Mouse (Mus musculus) embryonic facial prominence, embryonic 15.5 days (tissue): ENCODE measurements around the gene Draxin. TPM values are rescaled to one million over a fixed set of nuclear protein-coding genes. Genes with fewer than 3 reads are reported as not detected.

Experiments
- ATAC-seq: fragments of 200-750 bp; cut with Nextera tagmentation; 2 replicates; pipeline ENCODE4 v1.8.0; 2017; ENCODE audit warnings: low read depth, moderate TSS enrichment; ENCODE audit not compliant: insufficient number of reproducible peaks, low FRiP score, low TSS enrichment
- H3K27ac ChIP-seq: fragments of 300-500 bp; sonication (generic); replicated peaks from 2 replicates; pipeline ENCODE4 v1.5.1; 2015; ENCODE audit warnings: mild to moderate bottlenecking, inconsistent platforms
- H3K27me3 ChIP-seq: fragments of 300-500 bp; sonication (generic); 2 replicates; pipeline ENCODE4 v1.6.1; 2015; ENCODE audit warnings: inconsistent platforms
- H3K36me3 ChIP-seq: fragments of 300-500 bp; sonication (generic); 2 replicates; pipeline ENCODE4 v1.6.1; 2015; ENCODE audit warnings: mild to moderate bottlenecking, inconsistent platforms
- H3K4me1 ChIP-seq: fragments of 300-500 bp; sonication (generic); 2 replicates; pipeline ENCODE4 v1.6.1; 2015; ENCODE audit warnings: inconsistent platforms
- H3K4me2 ChIP-seq: fragments of 300-500 bp; sonication (generic); replicated peaks from 2 replicates; pipeline ENCODE4 v1.6.1; 2015; ENCODE audit warnings: mild to moderate bottlenecking, inconsistent platforms
- H3K4me3 ChIP-seq: fragments of 300-500 bp; sonication (generic); replicated peaks from 2 replicates; pipeline ENCODE4 v1.5.1; 2015; ENCODE audit warnings: mild to moderate bottlenecking, inconsistent platforms
- H3K9ac ChIP-seq: fragments of 300-500 bp; sonication (generic); 2 replicates; pipeline ENCODE4 v1.6.1; 2015; ENCODE audit warnings: inconsistent platforms
- H3K9me3 ChIP-seq: fragments of 300-500 bp; sonication (generic); replicated peaks from 2 replicates; pipeline ENCODE4 v1.6.1; 2016; ENCODE audit warnings: inconsistent platforms
- WGBS: fragments of 180-500 bp; shearing (Covaris S2); methylation state at CpG from one replicate; pipeline ENCODE4 v1.1.7; 2015; 5-methylcytosine and 5-hydroxymethylcytosine counted together
- polyA plus RNA-seq: library from polyadenylated mRNA; unstranded; fragments of >200 nt; fragmentation: Nextera tagmentation; extraction: Ambion mirVana; gene quantifications from 2 replicates; pipeline ENCODE4 v1.2.1, GENCODE M21; 2015

Draxin gene
- polyA plus RNA-seq, 1 experiment from 2014 or later: 0.63 TPM

- ATAC-seq: peak; percentile 88
- Histone ChIP-seq H3K9me3 (no peaks in the 10 kb centered on the region), H3K4me2 (peak within 1 kb of the TSS; percentile 93), H3K27ac (peak within 1 kb of the TSS; percentile 77), H3K36me3 (0 out of 2 replicates have a peak, but pooled peaks cover 8% of the 10 kb centered on the region), H3K9ac (peak within 1 kb of the TSS; percentile 50), H3K27me3 (no peaks in the 10 kb centered on the region), H3K4me3 (peak within 1 kb of the TSS; percentile 63), H3K4me1 (peaks cover 5% of the 10 kb centered on the region; the same call in 1 of the 2 replicates)
- 1% methylated on average over 55 of the region's 67 CpGs for WGBS
Measured at GRCm38 (mm10) chr4:148151267-148152168, 21.0 kb upstream of the Draxin start, which contains the start of gene Fbxo6. TSS of gene Fbxo6 (minus strand) at chr4:148152140.

GRCm38 (mm10) chr4:148150953-148151266 is 20.4 kb upstream of the Draxin start:
- no peak overlapping the region for H3K9ac ChIP-seq
- H3K27ac ChIP-seq: peak overlapping the region; percentile 77; the same call in 1 of the 2 replicates
- peaks cover 5% of the 10 kb centered on the region; the same call in 1 of the 2 replicates for H3K4me1 ChIP-seq
- 29% methylated on average over 3 of the region's 3 CpGs for WGBS
- no peaks in the 10 kb centered on the region for H3K9me3 ChIP-seq
- no peaks in the 10 kb centered on the region for H3K27me3 ChIP-seq
- H3K4me2 ChIP-seq: peak overlapping the region; percentile 93
- ATAC-seq: no peak
- H3K36me3 ChIP-seq: peaks cover 9% of the 10 kb centered on the region; the same call in 1 of the 2 replicates
- H3K4me3 ChIP-seq: peak overlapping the region; percentile 63

- no peak for ATAC-seq
- H3K9ac ChIP-seq: no peak overlapping the region
- H3K27ac ChIP-seq: no peak overlapping the region
- H3K4me3 ChIP-seq: no peak overlapping the region
- 39% methylated on average over 7 of the region's 7 CpGs for WGBS
- no peaks in the 10 kb centered on the region for H3K27me3 ChIP-seq
- H3K9me3 ChIP-seq: no peaks in the 10 kb centered on the region
- H3K4me2 ChIP-seq: no peak overlapping the region
- peaks cover 10% of the 10 kb centered on the region for H3K36me3 ChIP-seq
- peaks cover 5% of the 10 kb centered on the region; the same call in 1 of the 2 replicates for H3K4me1 ChIP-seq
Measured at GRCm38 (mm10) chr4:148150242-148150641, 19.7 kb upstream of the Draxin start.

- H3K9me3 ChIP-seq: no peaks in the 10 kb centered on the region
- H3K36me3 ChIP-seq: peaks cover 10% of the 10 kb centered on the region
- peaks cover 5% of the 10 kb centered on the region; the same call in 1 of the 2 replicates for H3K4me1 ChIP-seq
- H3K4me3 ChIP-seq: no peak overlapping the region
- H3K27ac ChIP-seq: no peak overlapping the region
- no peak for ATAC-seq
- H3K27me3 ChIP-seq: no peaks in the 10 kb centered on the region
- 62% methylated on average over 12 of the region's 12 CpGs for WGBS
- H3K4me2 ChIP-seq: no peak overlapping the region
- H3K9ac ChIP-seq: no peak overlapping the region
Measured at GRCm38 (mm10) chr4:148149540-148149939, 19.0 kb upstream of the Draxin start.

- Histone ChIP-seq H3K9me3 (no peaks in the 10 kb centered on the region), H3K27ac (no peak overlapping the region), H3K4me2 (no peak overlapping the region), H3K9ac (no peak overlapping the region), H3K4me3 (no peak overlapping the region), H3K4me1 (peaks cover 5% of the 10 kb centered on the region; the same call in 1 of the 2 replicates), H3K27me3 (no peaks in the 10 kb centered on the region), H3K36me3 (peaks cover 10% of the 10 kb centered on the region)
- no peak for ATAC-seq
- 88% methylated on average over 2 of the region's 2 CpGs for WGBS
Measured at GRCm38 (mm10) chr4:148147714-148148113, 17.2 kb upstream of the Draxin start.

- no peaks in the 10 kb centered on the region for H3K27me3 ChIP-seq
- H3K9ac ChIP-seq: no peak overlapping the region
- no peak overlapping the region for H3K4me3 ChIP-seq
- WGBS: 92% methylated on average over 5 of the region's 5 CpGs
- peaks cover 6% of the 10 kb centered on the region; the same call in 1 of the 2 replicates for H3K4me1 ChIP-seq
- no peak overlapping the region for H3K4me2 ChIP-seq
- ATAC-seq: no peak
- no peaks in the 10 kb centered on the region for H3K9me3 ChIP-seq
- H3K27ac ChIP-seq: no peak overlapping the region
- peaks cover 10% of the 10 kb centered on the region for H3K36me3 ChIP-seq
Measured at GRCm38 (mm10) chr4:148143721-148144120, 13.2 kb upstream of the Draxin start.

- Histone ChIP-seq H3K9me3 (no peaks in the 10 kb centered on the region), H3K4me3 (peak overlapping the region; percentile 78)
- WGBS: under 1% methylated on average over 65 of the region's 65 CpGs
Measured at GRCm38 (mm10) chr4:148140098-148141011, 9.9 kb upstream of the Draxin start.

GRCm38 (mm10) chr4:148139767-148140097 is 9.2 kb upstream of the Draxin start:
- Histone ChIP-seq H3K4me3 (peak overlapping the region; percentile 78), H3K9ac (peak overlapping the region; percentile 47; the same call in 1 of the 2 replicates), H3K36me3 (no peaks in the 10 kb centered on the region), H3K9me3 (no peaks in the 10 kb centered on the region), H3K4me1 (peaks cover 6% of the 10 kb centered on the region; the same call in 1 of the 2 replicates), H3K4me2 (peak overlapping the region; percentile 88), H3K27ac (peak overlapping the region; percentile 91; the same call in 1 of the 2 replicates), H3K27me3 (no peaks in the 10 kb centered on the region)
- ATAC-seq: no peak
- WGBS: 0% methylated on average over 12 of the region's 12 CpGs

More at GRCm38 (mm10) chr4:148140098-148141011, 9.9 kb upstream of the Draxin start:
- H3K27ac ChIP-seq: peak overlapping the region; percentile 91
- peak; percentile 91 for ATAC-seq
- H3K27me3 ChIP-seq: no peaks in the 10 kb centered on the region
- peak overlapping the region; percentile 88 for H3K4me2 ChIP-seq
- peaks cover 2% of the 10 kb centered on the region; the same call in 1 of the 2 replicates for H3K36me3 ChIP-seq
- H3K9ac ChIP-seq: peak overlapping the region; percentile 51
- peaks cover 6% of the 10 kb centered on the region; the same call in 1 of the 2 replicates for H3K4me1 ChIP-seq

- ATAC-seq: no peak
- Histone ChIP-seq H3K27me3 (no peaks in the 10 kb centered on the region), H3K4me1 (peaks cover 6% of the 10 kb centered on the region; the same call in 1 of the 2 replicates), H3K9me3 (no peaks in the 10 kb centered on the region), H3K36me3 (no peaks in the 10 kb centered on the region), H3K27ac (no peak overlapping the region), H3K4me2 (no peak overlapping the region), H3K9ac (no peak overlapping the region), H3K4me3 (no peak overlapping the region)
- 63% methylated on average over 8 of the region's 8 CpGs for WGBS
Measured at GRCm38 (mm10) chr4:148137503-148137902, 7.0 kb upstream of the Draxin start.

- no peak overlapping the region for H3K27ac ChIP-seq
- WGBS: 84% methylated on average over 8 of the region's 8 CpGs
- no peak overlapping the region for H3K4me2 ChIP-seq
- no peaks in the 10 kb centered on the region for H3K36me3 ChIP-seq
- no peak overlapping the region for H3K9ac ChIP-seq
- ATAC-seq: no peak
- H3K9me3 ChIP-seq: no peaks in the 10 kb centered on the region
- no peak overlapping the region for H3K4me3 ChIP-seq
- H3K27me3 ChIP-seq: peaks cover 9% of the 10 kb centered on the region
- peaks cover 14% of the 10 kb centered on the region for H3K4me1 ChIP-seq
Measured at GRCm38 (mm10) chr4:148134988-148135387, 4.5 kb upstream of the Draxin start.
